Mouse (Mus musculus): Measurements from ENCODE around the gene Efna5.

DNA sequence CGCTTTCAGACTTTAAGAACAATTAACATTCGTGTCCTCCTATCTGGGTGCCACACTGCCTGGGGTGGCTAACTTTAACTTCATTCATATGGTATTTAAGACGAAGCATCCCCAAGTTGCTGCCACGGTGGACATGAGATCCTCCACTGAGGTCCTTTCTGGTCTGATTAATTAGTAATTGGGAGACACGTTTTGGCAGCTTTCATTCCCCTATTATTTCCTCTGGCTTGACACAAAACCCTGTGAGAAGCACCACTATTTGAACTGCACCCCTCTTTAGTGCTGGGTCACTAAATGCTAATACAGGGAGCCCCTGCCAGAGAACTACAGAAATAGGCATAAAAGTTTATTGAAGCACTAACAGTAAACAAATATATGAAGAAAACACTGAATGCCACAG is 9.9 kb downstream of the Efna5 start:
- TF ChIP-seq CTCF (IDR thresholded peaks at IDR 0.05; ENCODE audit: borderline replicate concordance, extremely low read depth, insufficient read depth, insufficient read length): no peak
- TF ChIP-seq POLR2A (IDR thresholded peaks at IDR 0.05; ENCODE audit: borderline replicate concordance, extremely low read depth, insufficient read depth, insufficient read length, poor library complexity, severe bottlenecking): no peak

Measured in brain, embryonic 14.5 days (tissue).